Mouse (Mus musculus): ENCODE data around the gene Rai14. TPM values are rescaled to one million over a fixed set of nuclear protein-coding genes. Genes with fewer than 3 reads are reported as not detected.
A peak's percentile ranks its signal among the peaks of the same experiment; 100 is the strongest.

Gene Rai14
- polyA plus RNA-seq (2015; fragmentation: Nextera tagmentation; extraction: Ambion mirVana): 4.8 and 5.4 TPM in 2 replicates

DNA sequence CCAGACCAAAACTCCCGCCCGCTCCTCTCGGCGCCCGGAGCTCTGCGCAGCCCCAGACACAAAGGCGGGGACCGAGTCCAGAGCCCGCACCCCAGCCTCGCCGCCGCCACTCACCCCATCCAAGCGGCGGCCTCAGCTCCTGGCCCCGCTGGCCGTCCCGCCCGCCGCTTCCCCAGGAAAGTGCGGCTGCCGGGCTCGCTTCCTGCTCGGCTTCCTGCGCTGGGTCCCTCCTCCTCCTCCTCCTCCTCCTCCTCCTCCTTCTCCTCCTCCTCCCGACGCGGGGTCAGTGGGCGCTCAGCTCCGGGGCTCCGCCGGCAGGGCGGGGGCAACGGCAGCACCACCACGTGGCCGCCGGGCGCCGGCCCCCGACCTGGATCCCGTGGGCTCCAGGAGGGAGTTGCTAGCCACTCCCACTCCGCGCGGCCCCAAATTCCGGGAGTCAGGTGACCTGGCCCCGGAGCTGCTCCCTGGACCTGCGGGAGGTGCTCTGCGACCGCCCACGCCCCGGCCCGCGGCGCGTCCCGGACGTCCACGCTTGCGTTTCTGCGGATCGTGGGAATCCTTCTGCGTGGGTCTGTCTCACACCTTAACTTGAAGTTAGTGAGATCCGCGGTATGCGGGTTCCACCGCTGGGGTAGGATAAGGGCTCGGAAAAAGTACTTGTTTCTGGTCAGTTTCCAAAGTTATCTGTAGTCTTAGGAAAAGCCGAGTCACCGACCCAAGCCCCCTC lies at the start of gene Rai14:
TSS of gene Rai14 (minus strand) at position 216 of the 730 bp plus-strand sequence.
- peak; percentile 93 for ATAC-seq
- Histone ChIP-seq H3K36me3 (replicated peaks; ENCODE audit: insufficient read depth, low read length) (no peaks in the 10 kb centered on the region), H3K4me2 (ENCODE audit: low read depth, low read length) (peak within 1 kb of the TSS; percentile 78), H3K9ac (replicated peaks) (peak within 1 kb of the TSS; percentile 64), H3K4me3 (ENCODE audit: low read depth, low read length) (peak within 1 kb of the TSS; percentile 59), H3K9me3 (ENCODE audit: low read length) (no peaks in the 10 kb centered on the region), H3K27ac (ENCODE audit: low read depth) (peak within 1 kb of the TSS; percentile 85), H3K27me3 (ENCODE audit: insufficient read depth, low read length) (no peaks in the 10 kb centered on the region), H3K4me1 (ENCODE audit: insufficient read depth) (0 out of 2 replicates have a peak, but pooled peaks cover 2% of the 10 kb centered on the region)
- WGBS (ENCODE audit: insufficient replicate concordance): under 1% methylated on average over 55 of the region's 68 CpGs
- DNase-seq: peak; percentile 85
- TF ChIP-seq EP300 (IDR thresholded peaks at IDR 0.05; ENCODE audit: low read depth): no peak
- TF ChIP-seq CTCF (IDR thresholded peaks at IDR 0.05; ENCODE audit: low read depth): no peak

DNA sequence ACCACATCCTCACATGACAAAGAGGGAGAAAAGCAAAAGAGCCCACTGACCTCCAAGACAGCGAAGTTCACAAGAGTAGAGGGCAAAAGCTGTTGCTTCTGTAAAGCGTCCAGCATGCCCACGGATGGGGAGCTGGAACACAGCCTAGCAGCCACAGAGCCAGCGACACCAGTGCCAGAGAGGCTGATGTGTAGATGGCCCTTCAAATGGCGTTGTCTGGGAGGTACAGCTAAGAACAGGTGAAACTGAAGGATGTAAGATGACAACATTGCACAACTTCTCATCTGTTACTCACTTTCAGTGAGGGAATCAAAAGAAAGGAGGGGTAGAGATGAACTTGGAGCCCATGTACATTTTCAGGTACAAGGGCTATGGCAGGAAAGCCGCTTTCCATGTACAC lies 47.0 kb upstream of the Rai14 start:
- Histone ChIP-seq H3K4me3 (ENCODE audit: low read depth, low read length) (no peak overlapping the region), H3K4me2 (ENCODE audit: low read depth, low read length) (no peak overlapping the region), H3K27me3 (ENCODE audit: insufficient read depth, low read length) (no peaks in the 10 kb centered on the region), H3K27ac (ENCODE audit: low read depth) (no peak overlapping the region), H3K9me3 (ENCODE audit: low read length) (no peaks in the 10 kb centered on the region), H3K9ac (replicated peaks) (no peak overlapping the region), H3K36me3 (replicated peaks; ENCODE audit: insufficient read depth, low read length) (no peaks in the 10 kb centered on the region), H3K4me1 (ENCODE audit: insufficient read depth) (no peaks in the 10 kb centered on the region)
- WGBS (ENCODE audit: insufficient replicate concordance): 74% methylated on average over 6 of the region's 6 CpGs
- ATAC-seq (no peak), DNase-seq (no peak)
- TF ChIP-seq EP300 (IDR thresholded peaks at IDR 0.05; ENCODE audit: low read depth) (no peak), CTCF (IDR thresholded peaks at IDR 0.05; ENCODE audit: low read depth) (no peak)

- Histone ChIP-seq H3K4me2 (ENCODE audit: low read depth, low read length) (no peak overlapping the region), H3K36me3 (replicated peaks; ENCODE audit: insufficient read depth, low read length) (no peaks in the 10 kb centered on the region), H3K9ac (replicated peaks) (no peak overlapping the region), H3K4me1 (ENCODE audit: insufficient read depth) (no peaks in the 10 kb centered on the region), H3K27me3 (ENCODE audit: insufficient read depth, low read length) (no peaks in the 10 kb centered on the region), H3K4me3 (ENCODE audit: low read depth, low read length) (no peak overlapping the region), H3K9me3 (ENCODE audit: low read length) (no peaks in the 10 kb centered on the region), H3K27ac (ENCODE audit: low read depth) (no peak overlapping the region)
- ATAC-seq (no peak), DNase-seq (no peak)
- WGBS (ENCODE audit: insufficient replicate concordance): 84% methylated on average over 12 of the region's 12 CpGs
- TF ChIP-seq EP300 (IDR thresholded peaks at IDR 0.05; ENCODE audit: low read depth): no peak
- TF ChIP-seq CTCF (IDR thresholded peaks at IDR 0.05; ENCODE audit: low read depth): no peak
Observed at GRCm38 (mm10) chr15:10760006-10760405, 45.6 kb upstream of the Rai14 start.

DNA sequence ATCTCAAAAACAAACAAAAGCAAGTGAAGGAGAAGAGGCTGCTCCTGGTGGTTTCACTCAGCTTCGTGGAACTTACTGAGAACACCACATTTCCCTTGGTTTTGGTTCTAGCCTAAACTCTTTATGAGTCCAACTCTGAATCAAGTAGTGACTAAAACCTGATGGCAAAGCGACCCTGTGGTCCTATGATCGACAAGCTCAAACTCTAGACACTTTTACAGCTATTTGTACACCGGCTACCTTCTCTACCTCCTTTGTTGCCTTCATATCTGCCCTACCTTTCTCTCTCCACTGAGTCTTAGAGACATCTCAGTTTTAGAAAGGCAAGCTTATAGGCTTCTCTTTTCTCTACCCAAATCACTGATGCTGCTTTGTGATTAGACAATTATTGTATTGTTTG lies 45.0 kb upstream of the Rai14 start:
- DNase-seq (no peak), ATAC-seq (no peak)
- no peaks in the 10 kb centered on the region for H3K36me3 ChIP-seq (replicated peaks; ENCODE audit: insufficient read depth, low read length)
- no peaks in the 10 kb centered on the region for H3K9me3 ChIP-seq (ENCODE audit: low read length)
- H3K4me3 ChIP-seq (ENCODE audit: low read depth, low read length): no peak overlapping the region
- no peaks in the 10 kb centered on the region for H3K4me1 ChIP-seq (ENCODE audit: insufficient read depth)
- no peak overlapping the region for H3K27ac ChIP-seq (ENCODE audit: low read depth)
- no peak overlapping the region for H3K9ac ChIP-seq (replicated peaks)
- no peak overlapping the region for H3K4me2 ChIP-seq (ENCODE audit: low read depth, low read length)
- TF ChIP-seq EP300 (IDR thresholded peaks at IDR 0.05; ENCODE audit: low read depth) (no peak), CTCF (IDR thresholded peaks at IDR 0.05; ENCODE audit: low read depth) (no peak)
- WGBS (ENCODE audit: insufficient replicate concordance): 82% methylated on average over 4 of the region's 4 CpGs
- no peaks in the 10 kb centered on the region for H3K27me3 ChIP-seq (ENCODE audit: insufficient read depth, low read length)

DNA sequence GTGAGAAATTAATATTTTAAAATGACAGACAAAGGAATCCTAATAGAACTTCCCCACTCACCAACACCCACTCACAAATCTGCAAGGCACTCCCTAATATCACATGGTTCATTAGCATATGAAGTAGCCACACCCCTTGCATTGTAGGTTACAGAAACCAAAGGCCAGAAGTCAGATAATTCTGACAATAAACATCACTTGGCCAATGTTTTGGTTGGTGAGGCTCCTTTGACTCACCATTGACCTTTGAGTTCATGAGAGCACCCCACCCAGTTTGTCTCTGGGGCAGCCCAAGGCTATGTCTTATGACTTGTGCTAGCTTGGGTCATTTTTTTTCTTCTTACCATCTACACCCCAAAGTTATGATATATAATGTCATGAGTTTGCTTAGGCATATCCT lies 44.4 kb upstream of the Rai14 start:
- Histone ChIP-seq H3K9me3 (ENCODE audit: low read length) (no peaks in the 10 kb centered on the region), H3K27ac (ENCODE audit: low read depth) (no peak overlapping the region), H3K4me2 (ENCODE audit: low read depth, low read length) (no peak overlapping the region), H3K27me3 (ENCODE audit: insufficient read depth, low read length) (no peaks in the 10 kb centered on the region), H3K4me1 (ENCODE audit: insufficient read depth) (no peaks in the 10 kb centered on the region), H3K36me3 (replicated peaks; ENCODE audit: insufficient read depth, low read length) (no peaks in the 10 kb centered on the region), H3K4me3 (ENCODE audit: low read depth, low read length) (no peak overlapping the region), H3K9ac (replicated peaks) (no peak overlapping the region)
- DNase-seq (no peak), ATAC-seq (no peak)
- TF ChIP-seq CTCF (IDR thresholded peaks at IDR 0.05; ENCODE audit: low read depth) (no peak), EP300 (IDR thresholded peaks at IDR 0.05; ENCODE audit: low read depth) (no peak)

DNA sequence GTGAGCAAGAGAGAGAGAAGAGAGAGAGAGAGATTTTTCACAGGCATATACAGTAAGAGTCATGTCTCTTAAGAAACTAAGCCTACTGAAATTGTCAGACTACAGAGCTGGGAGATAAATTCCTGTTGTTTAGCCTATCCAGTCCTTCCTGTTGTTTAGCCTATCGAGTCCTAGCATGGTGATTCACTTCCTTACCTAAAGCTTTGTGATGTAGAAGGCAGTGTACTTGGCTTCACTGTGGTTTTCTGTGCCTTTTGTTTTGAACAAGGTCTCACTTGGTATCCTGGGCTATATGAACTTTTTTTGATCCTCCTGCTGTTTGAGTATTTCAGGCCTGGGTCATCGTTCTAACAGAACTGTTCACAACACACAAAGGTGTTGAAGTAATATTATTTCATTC lies 36.7 kb upstream of the Rai14 start:
- H3K4me1 ChIP-seq (ENCODE audit: insufficient read depth): no peaks in the 10 kb centered on the region; the same call in 1 of the 2 replicates
- DNase-seq (no peak), ATAC-seq (no peak)
- H3K9me3 ChIP-seq (ENCODE audit: low read length): no peaks in the 10 kb centered on the region
- H3K36me3 ChIP-seq (replicated peaks; ENCODE audit: insufficient read depth, low read length): no peaks in the 10 kb centered on the region
- no peaks in the 10 kb centered on the region for H3K27me3 ChIP-seq (ENCODE audit: insufficient read depth, low read length)
- H3K4me3 ChIP-seq (ENCODE audit: low read depth, low read length): no peak overlapping the region
- no peak overlapping the region for H3K27ac ChIP-seq (ENCODE audit: low read depth)
- no peak overlapping the region for H3K9ac ChIP-seq (replicated peaks)
- WGBS (ENCODE audit: insufficient replicate concordance): 47% methylated on average over 2 of the region's 2 CpGs
- TF ChIP-seq CTCF (IDR thresholded peaks at IDR 0.05; ENCODE audit: low read depth) (no peak), EP300 (IDR thresholded peaks at IDR 0.05; ENCODE audit: low read depth) (no peak)
- H3K4me2 ChIP-seq (ENCODE audit: low read depth, low read length): no peak overlapping the region

Data from liver, postnatal 0 days (tissue).